Mouse (Mus musculus) adrenal gland, adult 8-10 months (tissue): ENCODE data around the gene Scly. TPM values are rescaled to one million over a fixed set of nuclear protein-coding genes. Genes with fewer than 3 reads are reported as not detected.

Source experiments
- DNase-seq: peaks from one replicate; pipeline ENCODE4 v3.0.0; 2022
- total RNA-seq, 4 experiments: library from RNA; stranded (reverse); gene quantifications; 2 replicates each; pipeline ENCODE4 v1.2.4; 2022

Scly gene
- total RNA-seq = 10 to 100 TPM; 31.4 to 42.7 (median 35.8) TPM

DNA sequence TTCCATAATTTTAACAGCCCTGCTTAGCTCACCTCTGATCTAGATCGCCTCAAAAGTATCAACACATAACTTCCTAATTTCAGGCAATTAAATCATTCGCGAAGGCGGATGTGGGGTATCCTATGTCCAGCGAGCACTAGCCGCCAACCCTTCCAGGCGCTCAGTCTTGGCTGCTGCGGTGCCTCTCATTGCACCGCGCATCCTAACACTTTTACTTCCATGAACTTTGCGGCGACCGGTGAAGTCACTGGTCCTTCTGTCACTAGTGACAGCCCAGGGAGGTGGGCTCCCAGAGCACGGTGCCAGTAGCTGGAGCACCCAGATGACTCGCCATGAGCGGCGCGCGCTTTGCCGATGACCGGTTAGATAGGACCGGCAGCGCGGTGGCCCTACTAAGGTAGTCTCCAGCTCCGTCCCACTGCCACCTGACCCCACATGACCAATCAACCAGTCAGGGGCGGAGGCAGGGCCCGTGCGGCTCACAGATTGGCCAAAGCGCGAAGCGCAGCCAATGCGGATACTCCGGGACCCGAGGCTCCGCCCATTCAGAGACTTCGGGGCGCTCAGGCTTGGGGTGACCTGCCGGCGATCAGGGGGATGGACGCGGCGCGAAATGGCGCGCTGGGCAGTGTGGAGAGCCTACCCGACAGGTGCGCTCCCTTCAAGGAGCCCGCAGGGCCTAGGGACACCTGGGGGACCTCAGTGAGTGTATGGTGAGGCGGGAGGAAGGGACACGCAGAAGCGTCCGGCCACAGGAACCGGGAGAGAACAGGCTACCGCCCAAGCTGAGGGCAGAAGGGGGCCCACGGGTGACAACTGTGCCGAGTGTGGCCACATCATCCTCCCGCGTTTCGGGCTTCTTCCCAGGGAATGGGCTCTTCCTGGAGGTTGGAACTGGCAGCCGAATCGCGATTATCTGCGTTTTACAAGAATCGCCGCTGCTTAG, at the start of gene Scly:
Gene Scly (plus strand): TSS at position 540 of the 946 bp plus-strand sequence.
- peak; percentile 96 for DNase-seq

DNA sequence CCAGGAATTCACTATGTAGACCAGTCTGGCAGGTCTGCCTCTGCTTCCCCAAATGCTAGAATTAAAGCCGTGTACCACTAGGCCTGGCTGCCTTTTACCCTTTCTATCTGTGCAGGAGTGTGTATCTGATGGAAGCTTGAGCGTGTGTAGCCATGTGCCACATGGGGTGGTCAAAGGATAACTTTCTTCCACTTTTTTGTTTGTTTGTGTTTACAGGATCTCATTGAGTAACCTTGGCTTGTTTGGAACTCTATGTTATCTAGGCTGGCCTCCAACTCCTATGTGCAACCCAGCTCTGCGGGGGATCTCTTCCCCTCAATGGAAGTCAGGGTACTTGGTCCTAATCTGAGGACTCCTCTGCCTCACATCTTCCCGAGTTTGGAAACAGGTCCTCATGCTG, 49.2 kb upstream of the Scly start:
- no peak for DNase-seq

DNA sequence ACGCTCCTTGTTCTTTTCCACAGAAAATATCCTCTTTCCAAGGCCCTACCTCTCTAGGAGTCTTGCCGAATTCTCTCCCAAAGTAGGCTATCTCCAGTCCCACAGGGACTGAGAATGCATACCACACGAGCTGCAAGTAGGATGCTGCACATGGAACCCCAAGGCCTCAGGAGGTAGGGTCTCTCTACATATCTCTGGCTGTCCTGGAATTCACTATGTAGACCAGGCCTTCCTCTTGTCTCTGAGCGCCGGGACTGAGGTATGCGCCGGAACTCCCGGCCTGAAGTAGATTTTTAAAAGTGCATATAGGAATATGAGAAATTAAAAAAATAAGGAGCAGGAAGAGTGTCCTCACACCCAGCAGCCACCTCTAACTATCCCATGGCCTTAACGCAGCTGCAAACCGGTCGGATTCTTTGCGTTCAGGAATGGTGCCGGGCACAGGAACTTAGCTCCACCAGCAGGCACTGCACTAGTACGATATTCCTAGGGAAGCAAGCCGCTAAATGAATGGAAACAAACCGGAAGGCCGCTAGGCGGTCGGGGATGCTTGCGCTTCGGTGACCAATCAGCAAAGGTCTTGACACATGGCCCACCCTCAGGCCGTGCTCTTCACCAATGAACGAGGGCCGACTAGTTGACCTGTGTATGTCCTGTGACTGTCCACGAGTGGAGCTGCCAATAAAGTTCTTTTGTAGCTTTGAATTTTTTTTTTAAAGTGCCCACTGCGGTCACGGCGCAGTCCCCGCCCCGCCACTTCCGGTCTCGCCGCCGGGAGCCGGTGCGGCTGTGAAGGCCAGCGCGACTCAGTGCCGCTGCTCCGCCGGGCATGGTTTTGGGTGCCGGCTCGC, 48.3 kb upstream of the Scly start, which contains the start of gene Ube2f:
Gene Ube2f (plus strand): TSS at position 741 of the 851 bp plus-strand sequence.
- DNase-seq = peak; percentile 96

DNA sequence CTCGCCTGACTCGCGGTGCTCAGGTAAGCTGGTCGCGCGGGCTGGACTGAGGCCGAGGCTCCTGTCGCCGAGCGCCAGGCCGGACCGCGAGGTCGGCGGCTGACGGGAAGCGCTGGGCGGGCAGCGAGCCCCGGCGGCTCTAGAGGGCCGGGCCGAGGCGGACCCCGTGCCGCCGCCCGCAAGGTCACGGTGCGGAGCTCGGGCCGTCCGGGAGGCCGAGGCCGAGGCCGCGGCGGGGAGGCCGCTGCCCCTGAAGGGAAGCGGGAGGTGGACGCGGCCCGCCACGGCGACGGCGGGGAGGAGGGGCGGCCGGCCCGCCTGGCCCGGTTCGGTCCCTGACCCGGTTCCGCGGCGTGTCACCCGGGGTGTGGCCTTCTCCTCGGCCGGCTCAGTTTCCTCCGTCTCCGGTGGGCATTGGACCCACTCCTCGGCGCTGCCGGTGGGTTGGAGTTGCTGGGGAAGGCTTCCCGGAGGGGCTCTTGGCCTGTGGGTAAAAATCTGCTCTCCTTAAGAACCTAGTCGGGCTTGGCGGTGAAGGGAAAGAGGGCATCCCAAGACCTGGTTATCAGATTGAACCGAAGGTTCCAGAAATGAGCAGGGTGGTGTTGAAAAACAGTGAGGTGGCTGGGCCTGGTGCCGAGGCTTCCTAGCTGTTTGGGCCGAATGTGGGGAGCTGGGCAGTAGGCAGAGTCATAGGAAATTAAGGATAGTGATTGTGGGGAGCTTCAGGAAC, 47.6 kb upstream of the Scly start:
- DNase-seq = peak; percentile 33

DNA sequence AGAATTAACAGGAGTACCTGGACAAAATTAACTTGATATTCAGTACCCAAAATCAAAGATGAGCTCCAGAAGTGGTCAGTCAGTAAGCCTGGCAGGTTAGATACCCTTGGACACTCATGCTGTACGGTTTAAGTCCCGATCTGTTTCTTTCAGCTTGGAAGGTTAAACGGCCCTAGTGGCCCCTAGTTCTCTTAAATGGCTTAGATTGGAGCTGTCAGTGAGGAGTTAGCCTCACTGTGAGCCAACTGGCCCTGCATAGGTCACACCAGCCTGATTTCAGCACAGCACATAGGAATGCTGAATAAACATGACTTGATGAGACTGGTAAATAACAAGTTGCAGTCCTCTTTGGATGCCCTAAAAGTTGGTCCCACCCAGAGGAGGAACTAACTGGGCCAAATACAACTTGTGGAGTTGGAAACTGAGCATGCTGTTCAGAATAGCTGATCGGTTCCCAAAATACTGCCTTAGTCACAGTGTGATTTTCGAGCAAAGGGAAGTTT, 46.9 kb upstream of the Scly start:
- no peak for DNase-seq

DNA sequence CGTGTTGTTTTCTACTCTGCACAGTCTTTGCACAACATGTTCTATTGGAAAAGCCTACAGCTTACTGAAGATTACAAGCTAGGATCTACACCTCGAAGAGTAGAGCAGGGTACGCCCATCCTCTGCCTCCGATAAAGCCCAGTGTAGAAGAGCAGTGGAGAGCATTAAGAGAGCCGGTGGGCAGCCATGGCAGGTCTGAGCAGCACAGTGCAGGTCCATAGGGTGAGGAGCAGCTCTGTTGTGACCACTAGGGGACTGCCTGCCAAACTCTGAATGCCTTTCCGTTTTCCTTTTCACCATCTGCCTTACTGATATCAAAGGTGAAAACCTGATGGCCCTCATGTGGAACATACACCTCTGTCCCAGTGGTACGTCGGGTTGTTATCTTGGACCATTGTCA, 46.2 kb upstream of the Scly start:
- no peak for DNase-seq

DNA sequence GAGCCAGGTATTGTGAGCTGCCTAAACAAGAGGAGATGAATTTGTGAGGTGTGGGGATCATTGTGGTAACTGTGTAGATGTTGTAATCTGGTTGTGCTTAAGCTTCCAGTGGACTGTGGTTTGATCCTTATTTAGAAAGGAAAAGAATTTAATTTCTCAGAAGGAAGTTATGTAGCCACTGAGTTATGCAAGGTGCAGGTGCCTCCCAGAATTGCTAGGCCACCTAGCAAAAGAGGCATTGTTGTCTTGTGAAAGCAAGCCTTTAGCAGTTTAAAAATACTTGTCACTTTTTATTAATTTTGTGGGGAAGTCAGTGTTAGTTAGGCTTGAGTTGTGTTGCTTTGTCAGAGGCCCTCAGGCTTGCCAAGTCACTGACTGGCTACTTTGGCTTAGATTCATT, 40.2 kb upstream of the Scly start:
- DNase-seq = no peak

DNA sequence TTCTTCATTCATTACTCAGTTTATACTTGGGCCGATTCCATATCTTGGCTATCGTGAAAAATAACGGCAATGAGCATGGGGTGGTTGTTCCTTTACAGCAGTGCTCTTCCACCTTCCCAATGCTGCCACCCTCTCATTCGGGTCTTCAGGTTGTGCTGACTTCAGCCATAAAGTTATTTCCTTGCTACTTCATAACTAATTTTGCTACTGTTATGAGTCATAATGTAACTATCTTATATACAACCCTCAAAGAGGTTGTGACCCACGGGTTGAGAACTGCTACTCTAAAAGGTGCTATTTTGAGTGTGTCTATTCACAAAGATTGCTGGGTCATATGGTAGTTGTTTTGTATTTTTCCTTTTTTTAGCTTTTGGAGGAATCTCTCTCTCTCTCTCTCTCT, 38.3 kb upstream of the Scly start:
- DNase-seq = no peak

DNA sequence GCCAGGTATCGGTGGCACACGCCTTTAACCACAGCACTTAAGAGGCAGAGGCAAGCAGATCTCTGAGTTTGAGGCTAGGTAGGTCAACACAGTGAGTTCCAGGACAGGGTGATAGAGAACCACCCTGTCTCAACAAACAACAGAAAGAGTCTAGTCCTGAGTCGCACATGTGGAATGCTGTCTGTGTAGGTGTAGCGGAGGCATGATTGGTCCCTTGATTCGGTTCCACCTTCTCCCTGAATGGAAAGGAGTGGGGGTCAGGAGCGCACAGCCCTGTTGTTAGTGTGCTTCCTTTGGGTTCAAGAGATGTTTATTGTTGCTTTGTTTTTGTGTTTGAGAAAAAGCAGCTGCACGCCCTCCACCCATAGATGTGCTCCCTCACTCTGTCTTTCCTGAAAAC, 35.6 kb upstream of the Scly start:
- no peak for DNase-seq

DNA sequence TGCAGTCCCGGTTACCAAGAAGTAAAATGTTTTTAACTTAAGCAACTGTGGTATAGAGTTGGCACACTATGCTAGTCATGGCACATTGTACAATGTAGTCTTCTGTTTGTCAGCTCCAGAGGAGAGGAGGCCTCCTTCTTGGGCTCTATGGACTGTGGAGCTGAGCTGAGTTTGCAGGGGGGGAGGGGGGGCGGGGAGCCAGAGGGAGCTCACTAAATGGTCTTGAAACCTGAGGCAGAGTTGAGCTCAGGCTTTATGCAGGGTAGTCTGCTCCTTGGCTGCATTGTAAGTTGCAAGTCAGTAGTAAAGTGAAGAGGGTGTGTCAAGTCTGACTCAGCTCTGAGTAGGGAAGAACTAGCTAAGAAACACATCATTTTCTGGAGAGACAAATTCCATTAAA, 25.9 kb upstream of the Scly start:
- DNase-seq = no peak

DNA sequence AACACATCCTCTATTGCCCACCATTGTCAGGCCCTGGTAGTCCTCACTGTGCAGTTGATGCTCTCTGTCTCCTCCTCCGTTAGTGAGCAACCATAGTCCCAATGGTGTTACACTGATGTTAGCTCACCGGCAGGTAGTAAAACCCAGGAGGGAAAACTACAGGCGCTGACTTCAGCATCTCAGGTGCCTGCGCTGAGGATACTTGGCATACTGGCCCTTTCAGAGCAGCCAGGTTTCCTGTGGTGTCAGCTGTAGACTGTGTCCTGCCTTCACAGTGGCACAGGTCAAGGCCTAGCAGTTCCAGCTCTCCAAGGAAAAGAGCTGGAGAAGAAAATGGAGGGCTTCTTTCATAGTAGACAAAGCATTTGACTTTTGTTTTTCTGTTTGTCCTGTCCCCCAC, 21.6 kb upstream of the Scly start:
- no peak for DNase-seq

DNA sequence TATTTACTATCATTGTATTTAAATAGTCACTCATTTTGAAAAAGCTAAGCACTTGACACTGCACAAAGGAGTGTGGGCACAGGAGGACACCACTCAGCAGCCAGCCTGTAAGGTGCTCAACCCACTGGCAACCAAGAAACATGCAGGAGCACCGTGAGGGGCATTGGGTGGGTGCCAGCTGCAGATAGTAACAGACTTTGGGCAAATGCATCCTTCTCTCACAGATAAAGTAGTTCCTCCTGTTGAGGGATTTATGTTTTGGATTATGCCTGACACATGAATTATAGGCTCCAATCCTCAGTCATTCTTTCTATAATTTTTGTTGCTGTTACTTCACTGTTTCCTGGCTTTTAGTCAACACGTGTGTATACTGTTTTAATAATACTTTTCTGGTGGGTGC, 20.7 kb upstream of the Scly start:
- no peak for DNase-seq

DNA sequence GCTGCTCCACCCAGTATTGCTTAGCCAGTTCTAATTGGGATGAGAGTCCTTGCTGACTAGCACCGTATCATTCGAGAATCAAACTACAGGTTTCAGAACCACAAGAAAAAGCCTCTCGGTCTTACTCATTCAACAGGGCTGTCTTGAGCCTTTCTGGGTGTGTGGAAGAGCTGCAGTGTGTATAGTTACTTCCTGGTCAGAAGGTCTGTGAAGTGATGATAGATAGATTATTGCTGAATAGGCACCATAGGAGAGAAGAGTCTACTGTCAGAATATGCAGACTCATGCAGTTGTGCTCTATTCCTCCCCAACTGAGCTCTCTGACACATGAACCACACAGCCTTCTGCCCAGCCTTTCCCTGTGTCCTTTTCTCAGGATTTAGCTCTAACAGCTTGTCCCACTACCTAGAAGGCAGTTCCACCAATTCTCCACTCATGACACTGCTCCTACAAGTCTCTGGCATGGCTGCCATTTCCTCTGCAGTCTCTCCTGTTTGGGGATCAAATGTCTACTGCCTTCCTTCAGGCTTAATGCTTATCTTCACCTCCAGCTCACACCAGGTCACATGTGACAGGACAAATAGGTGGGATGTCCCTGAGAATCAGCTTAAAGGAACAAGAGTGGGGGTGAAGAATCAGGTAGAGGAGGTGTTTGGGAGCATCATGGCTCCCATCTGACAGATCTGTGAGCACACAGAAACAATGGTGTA, 19.6 kb upstream of the Scly start:
- no peak for DNase-seq

DNA sequence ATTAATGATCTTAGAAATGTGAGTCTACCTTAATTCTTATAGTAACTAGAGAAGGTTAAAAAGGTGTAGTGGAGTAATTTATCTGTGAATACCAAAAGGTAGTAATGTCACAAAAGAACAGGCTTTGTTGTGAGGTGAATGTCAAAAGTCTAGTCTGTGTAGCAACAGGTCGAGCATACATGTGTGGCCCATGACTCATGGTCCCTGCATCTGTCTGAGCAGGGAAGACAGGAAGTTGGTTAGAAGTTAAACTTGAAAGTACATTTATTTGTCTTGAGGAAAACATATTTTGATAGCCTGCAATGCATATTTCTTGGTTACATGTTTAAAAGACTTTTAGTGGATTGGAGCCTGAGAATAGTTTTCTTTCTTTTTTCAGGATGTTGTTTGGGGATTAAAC, 19.0 kb upstream of the Scly start:
- DNase-seq = no peak

DNA sequence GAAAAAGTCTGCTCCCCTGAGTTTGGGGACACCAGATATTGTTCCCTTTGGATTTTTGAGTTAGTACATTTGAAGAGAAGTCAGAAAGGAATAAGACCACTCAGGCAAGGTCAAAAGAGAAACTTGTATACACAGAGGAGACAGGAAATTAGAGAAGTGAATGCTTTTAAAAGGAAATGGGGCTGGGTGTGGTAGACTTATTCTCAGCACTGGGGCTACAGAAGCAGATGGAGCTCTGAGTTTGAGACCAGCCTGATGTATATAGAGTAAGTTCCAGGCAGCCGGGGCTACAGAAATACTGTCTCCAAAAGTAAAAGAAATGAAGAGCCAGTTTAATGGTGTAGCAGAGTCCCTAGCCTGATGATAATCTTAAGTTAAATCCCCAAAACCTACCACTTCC, 15.6 kb upstream of the Scly start:
- DNase-seq = no peak

DNA sequence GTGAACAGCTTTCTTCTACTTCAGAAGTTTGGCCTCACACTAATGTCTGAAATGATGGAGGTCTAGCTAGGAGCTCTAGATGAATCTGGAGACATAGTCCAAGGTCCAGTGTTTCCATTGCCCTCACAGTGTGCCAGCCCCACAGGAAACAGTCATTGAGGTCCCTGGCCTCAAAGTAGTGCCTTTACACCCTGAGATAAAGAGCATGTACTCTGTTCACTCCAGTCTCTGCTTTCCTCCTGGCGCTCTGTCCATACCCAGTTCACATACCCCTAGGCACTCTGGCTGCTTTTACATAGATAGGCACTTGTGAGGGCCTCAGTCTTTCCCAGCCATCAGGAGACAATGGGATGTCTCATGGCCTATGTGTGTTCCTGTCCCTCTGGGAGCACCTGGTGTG, 8.8 kb upstream of the Scly start:
- DNase-seq = no peak

DNA sequence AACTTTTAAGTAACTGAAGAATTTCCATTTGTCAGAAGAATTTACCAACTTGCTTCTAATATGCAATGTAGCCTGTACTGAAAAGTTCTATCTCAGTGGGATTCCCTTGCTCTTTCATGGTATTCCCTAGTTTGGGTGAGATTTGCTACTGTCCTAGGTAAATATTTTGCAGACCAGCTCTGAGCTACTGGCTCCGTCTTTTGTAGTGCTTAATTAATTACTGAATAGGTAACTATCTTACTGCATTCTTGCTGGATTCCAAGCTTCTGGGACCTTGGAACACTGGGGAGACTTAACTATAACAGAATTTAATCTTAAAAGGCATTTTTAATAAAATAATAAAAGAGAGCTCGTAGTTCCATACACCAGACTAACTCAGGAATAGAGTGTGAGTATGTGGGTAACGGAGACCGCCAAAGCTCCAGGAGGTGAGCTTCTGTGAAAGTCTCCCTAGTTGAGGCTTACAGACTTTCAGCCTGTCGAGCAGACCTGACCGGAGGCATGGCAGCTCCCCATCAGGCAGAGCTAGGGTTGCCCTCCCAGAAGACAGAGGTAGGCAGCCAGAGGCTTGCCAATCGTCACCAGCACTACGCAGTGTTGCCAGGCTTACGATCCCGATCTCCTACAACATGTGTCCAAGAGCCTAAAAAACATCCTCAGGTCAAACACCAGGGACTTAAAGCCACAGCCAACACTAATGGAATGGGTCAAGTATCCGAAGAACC, 5.9 kb upstream of the Scly start:
- no peak for DNase-seq

DNA sequence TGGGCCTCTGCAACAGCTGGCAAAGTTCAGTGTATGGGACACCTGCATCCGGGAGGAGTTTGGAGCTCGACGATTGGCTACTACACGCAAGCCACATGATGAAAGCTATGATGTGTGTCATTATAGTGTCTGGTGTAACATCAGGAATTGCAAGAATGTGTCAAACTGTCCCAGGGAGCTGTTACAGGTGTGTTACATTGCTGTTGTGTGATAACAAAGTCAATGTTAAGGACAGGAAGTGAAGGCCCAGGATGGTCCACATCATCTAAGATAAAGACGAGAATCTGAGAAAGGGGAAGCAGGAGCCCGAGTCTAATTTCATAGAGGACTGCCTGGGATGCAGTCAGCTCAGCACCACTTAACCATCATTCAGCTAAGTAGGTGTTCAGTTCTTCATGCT, 2.6 kb upstream of the Scly start:
- DNase-seq = no peak

DNA sequence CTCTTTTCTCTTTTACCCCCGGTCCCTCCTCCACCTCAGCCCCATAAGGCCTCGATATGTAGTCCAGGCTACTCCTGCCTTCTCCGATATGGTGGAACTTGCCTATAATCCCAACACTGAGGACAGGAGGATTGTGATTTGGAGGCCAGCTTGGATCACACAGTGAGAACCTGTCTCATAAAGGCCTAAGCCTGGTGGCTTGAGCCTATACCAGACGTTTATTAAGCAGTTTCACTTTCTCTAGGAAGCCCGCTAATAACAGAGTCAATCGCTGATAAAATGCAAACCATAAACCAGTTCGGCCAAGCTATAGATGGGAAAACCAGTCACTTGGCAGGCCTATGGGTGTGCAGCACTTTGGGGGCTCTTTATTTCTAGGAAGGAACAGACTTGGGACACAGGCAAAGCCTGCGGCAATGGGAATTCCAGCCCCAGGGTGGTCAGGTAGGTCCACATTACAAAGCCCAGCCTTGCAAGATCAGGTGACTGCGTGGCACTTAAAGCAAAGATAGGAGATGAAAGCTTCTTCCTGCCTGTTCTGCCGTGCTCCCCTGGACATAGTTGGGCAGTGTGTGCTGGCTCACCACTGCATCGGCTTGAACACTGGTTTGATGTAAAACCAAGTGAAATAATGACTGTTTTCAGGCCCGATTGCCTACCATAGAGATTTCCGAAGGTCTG, 1.0 kb downstream of the Scly start:
- no peak for DNase-seq

DNA sequence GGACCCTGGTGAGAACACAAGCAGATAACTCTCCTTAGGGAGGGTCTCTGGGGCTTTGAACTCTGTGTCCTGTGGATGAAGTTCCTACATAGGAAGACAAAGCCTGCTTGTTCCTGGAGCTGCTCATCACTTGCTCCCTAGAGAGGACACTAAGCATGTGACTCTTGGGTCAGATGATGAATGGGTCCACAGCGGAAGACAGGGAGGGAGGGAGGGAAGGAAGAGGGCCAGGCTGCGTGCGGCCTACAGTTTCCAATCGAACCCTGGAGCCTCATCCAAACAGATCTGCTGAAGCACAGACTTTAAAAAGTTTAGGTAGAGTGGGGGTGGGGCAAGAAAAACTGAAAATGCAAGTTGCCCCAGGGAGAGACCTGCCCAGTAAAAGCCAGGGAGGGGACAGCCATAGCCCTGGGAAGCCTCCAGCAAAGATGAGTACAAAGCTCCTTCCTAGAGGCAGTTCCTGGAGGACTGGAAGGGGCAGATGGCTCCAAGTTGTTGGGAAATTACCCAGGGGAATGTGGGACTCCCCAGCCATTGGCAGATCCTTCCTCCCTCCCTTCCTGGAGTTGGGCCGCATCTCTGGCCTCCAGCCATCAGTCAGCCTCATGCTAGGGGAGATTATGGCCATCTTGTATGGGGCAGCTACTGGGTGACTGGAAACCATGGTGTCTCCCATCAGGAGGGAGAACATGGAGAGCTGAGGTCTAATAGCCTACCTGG, 1.7 kb downstream of the Scly start:
- no peak for DNase-seq
